Mouse (Mus musculus) bone marrow, adult 2 months (tissue): ENCODE measurements around the gene Gga2.

Source experiments
- CTCF ChIP-seq: fragments of 200-500 bp; IDR thresholded peaks from 2 replicates; pipeline ENCODE4 v1.5.1; 2011; ENCODE audit warnings: low read length, control low read depth; ENCODE audit not compliant: control insufficient read depth, insufficient read depth
- POLR2A ChIP-seq: fragments of 200-500 bp; IDR thresholded peaks from 2 replicates; pipeline ENCODE4 v1.6.1; 2011; ENCODE audit warnings: low read depth, mild to moderate bottlenecking, control low read depth, low read length, borderline replicate concordance; ENCODE audit not compliant: control insufficient read depth

GRCm38 (mm10) chr7:121939244-121939643 lies 81.8 kb downstream of the Gga2 start:
- TF ChIP-seq CTCF (no peak), POLR2A (no peak)
